Mouse (Mus musculus) 3134 (cell line): ENCODE measurements around the gene Tbl1x.

Experiments used
- DNase-seq: peaks from one replicate; pipeline ENCODE4 v3.0.0-alpha.2; 2011; ENCODE audit warnings: low spot score; ENCODE audit not compliant: insufficient read length; ENCODE audit errors: extremely low read depth

Tbl1x gene

GRCm38 (mm10) chrX:77510371-77511300 is at the start of gene Tbl1x:
Gene Tbl1x (plus strand): TSS chrX:77511013.
- DNase-seq, result peak; percentile 89

- no peak for DNase-seq
Measured at GRCm38 (mm10) chrX:77469216-77469615, 41.6 kb upstream of the Tbl1x start.

GRCm38 (mm10) chrX:77472858-77473257 is 38.0 kb upstream of the Tbl1x start:
- no peak for DNase-seq

- no peak for DNase-seq
Measured at GRCm38 (mm10) chrX:77473511-77473910, 37.3 kb upstream of the Tbl1x start.

- DNase-seq, result no peak
Measured at GRCm38 (mm10) chrX:77474551-77474950, 36.3 kb upstream of the Tbl1x start.

GRCm38 (mm10) chrX:77477526-77477925 is 33.3 kb upstream of the Tbl1x start:
- DNase-seq, result no peak

GRCm38 (mm10) chrX:77487922-77488799 is 22.7 kb upstream of the Tbl1x start:
- peak; percentile 33 for DNase-seq

- peak; percentile 35 for DNase-seq
Measured at GRCm38 (mm10) chrX:77490127-77490526, 20.7 kb upstream of the Tbl1x start.

- peak; percentile 74 for DNase-seq
Measured at GRCm38 (mm10) chrX:77509149-77509548, 1.7 kb upstream of the Tbl1x start.

- peak; percentile 43 for DNase-seq
Measured at GRCm38 (mm10) chrX:77509776-77510175, 1.0 kb upstream of the Tbl1x start.

GRCm38 (mm10) chrX:77511301-77511993 is 634 bp downstream of the Tbl1x start:
- DNase-seq, result peak; percentile 65

GRCm38 (mm10) chrX:77511994-77512485 is 1.2 kb downstream of the Tbl1x start:
- no peak for DNase-seq

- no peak for DNase-seq
Measured at GRCm38 (mm10) chrX:77517274-77518085, 6.7 kb downstream of the Tbl1x start.

- DNase-seq, result no peak
Measured at GRCm38 (mm10) chrX:77518929-77519328, 8.1 kb downstream of the Tbl1x start.

- DNase-seq, result no peak
Measured at GRCm38 (mm10) chrX:77522842-77523375, 12.1 kb downstream of the Tbl1x start.

- DNase-seq, result no peak
Measured at GRCm38 (mm10) chrX:77525179-77525578, 14.4 kb downstream of the Tbl1x start.

GRCm38 (mm10) chrX:77528401-77528800 is 17.6 kb downstream of the Tbl1x start:
- DNase-seq, result no peak

- DNase-seq, result no peak
Measured at GRCm38 (mm10) chrX:77530997-77531396, 20.2 kb downstream of the Tbl1x start.

GRCm38 (mm10) chrX:77533922-77534321 is 23.1 kb downstream of the Tbl1x start:
- DNase-seq, result peak; percentile 66
